Mouse (Mus musculus) erythroblast, embryonic 14.5 days (primary cell): Measurements from ENCODE around the gene Golga4. TPM values are rescaled to one million over a fixed set of nuclear protein-coding genes. Genes with fewer than 3 reads are reported as not detected.
A peak's percentile ranks its signal among the peaks of the same experiment; 100 is the strongest.

Experiments used
- H3K27me3 ChIP-seq: 2 replicates; pipeline ENCODE4 v1.6.1; 2012; ENCODE audit warnings: inconsistent platforms; ENCODE audit not compliant: control insufficient read depth
- H3K36me3 ChIP-seq: 2 replicates; pipeline ENCODE4 v1.6.1; 2012; ENCODE audit warnings: mild to moderate bottlenecking, inconsistent platforms; ENCODE audit not compliant: control insufficient read depth
- H3K4me1 ChIP-seq: 2 replicates; pipeline ENCODE4 v1.6.1; 2012; ENCODE audit warnings: inconsistent platforms; ENCODE audit not compliant: control insufficient read depth
- H3K4me3 ChIP-seq: replicated peaks from 2 replicates; pipeline ENCODE3; 2012; ENCODE audit warnings: moderate library complexity, mild to moderate bottlenecking, inconsistent platforms
- H3K9me3 ChIP-seq: 2 replicates; pipeline ENCODE4 v1.6.1; 2012; ENCODE audit warnings: low read length, inconsistent platforms, mixed read lengths; ENCODE audit not compliant: control insufficient read depth
- GATA1 ChIP-seq: IDR thresholded peaks from 2 replicates; pipeline ENCODE4 v1.6.1; 2012; ENCODE audit warnings: low read length, inconsistent platforms, mixed read lengths
- TAL1 ChIP-seq: IDR thresholded peaks from 3 replicates; pipeline ENCODE4 v1.6.1; 2012; ENCODE audit warnings: low read length, inconsistent platforms, mixed read lengths
- polyA plus RNA-seq: library from polyadenylated mRNA; stranded (reverse); fragments of >175 nt; gene quantifications from 2 replicates; pipeline ENCODE4 v1.2.3, GENCODE M21; 2012

Golga4 gene
- polyA plus RNA-seq, 1 experiment = 0.88 TPM

DNA sequence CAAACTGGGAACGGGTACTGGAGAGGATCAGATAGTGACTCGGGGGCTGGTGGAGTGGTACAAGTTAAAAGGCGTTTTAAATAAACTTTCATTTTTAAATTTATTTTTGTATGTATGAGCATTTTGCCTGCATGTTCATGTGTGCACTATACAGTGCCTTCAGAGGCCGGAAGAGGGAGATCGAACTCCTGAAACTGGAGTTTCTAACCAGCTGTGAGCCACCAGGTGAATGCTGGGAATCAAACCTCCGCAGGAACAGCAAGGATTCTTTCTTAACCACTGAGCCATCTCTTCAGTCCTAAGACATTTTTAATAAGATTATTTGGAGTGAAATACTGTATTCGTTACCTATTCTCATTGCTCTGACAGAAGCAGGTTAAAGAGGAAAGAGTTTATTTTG is 8.0 kb upstream of the Golga4 start:
- Histone ChIP-seq H3K4me1 (peaks cover 18% of the 10 kb centered on the region), H3K9me3 (peaks cover 3% of the 10 kb centered on the region; the same call in 1 of the 2 replicates), H3K36me3 (no peaks in the 10 kb centered on the region), H3K27me3 (peaks cover 4% of the 10 kb centered on the region), H3K4me3 (no peak overlapping the region)
- TF ChIP-seq TAL1 = no peak
- no peak for TF ChIP-seq GATA1

DNA sequence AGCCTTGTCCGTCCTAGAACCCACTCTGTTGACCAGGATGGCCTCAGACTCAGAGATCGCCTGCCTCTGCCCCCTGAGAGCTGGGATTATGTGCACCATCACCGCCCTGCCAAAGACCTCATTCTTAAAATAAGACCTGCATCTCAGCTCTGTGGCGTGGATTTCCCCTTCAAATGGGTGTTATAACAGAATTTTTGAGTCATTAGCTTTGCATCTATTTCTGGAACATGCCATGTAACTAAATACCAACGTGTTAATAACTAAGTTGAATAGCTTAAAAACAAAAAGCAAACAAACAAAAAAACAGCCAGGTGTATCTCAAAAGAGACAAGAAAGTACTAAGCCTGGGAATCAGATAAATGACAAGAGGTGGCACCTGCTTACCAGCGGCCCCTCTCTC is 5.1 kb upstream of the Golga4 start:
- TF ChIP-seq TAL1 (no peak), GATA1 (no peak)
- Histone ChIP-seq H3K36me3 (no peaks in the 10 kb centered on the region), H3K27me3 (peaks cover 4% of the 10 kb centered on the region), H3K9me3 (no peaks in the 10 kb centered on the region), H3K4me3 (no peak overlapping the region), H3K4me1 (peaks cover 19% of the 10 kb centered on the region)

DNA sequence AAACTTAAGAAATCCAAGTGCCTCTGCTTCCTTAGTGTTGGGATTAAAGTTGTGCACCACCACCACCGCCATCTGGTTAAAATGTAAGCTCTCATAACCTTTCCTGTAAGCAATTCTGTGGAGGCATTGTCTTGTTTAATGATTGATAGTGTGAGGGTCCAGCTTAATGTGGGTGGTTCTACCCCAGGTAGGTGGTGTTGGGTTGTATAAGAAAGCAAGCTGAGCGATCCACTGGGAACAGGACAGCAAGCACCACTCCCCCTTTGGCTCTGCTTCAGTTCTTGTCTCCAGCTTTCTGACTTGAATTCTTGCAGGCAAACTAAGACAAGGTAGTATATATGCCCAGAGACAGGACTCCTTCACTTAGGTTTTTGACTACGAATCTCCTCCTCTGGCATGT is 1.4 kb upstream of the Golga4 start:
- no peak for TF ChIP-seq GATA1
- no peak for TF ChIP-seq TAL1
- Histone ChIP-seq H3K27me3 (no peaks in the 10 kb centered on the region), H3K9me3 (no peaks in the 10 kb centered on the region), H3K4me3 (no peak overlapping the region), H3K36me3 (no peaks in the 10 kb centered on the region), H3K4me1 (peaks cover 28% of the 10 kb centered on the region)

DNA sequence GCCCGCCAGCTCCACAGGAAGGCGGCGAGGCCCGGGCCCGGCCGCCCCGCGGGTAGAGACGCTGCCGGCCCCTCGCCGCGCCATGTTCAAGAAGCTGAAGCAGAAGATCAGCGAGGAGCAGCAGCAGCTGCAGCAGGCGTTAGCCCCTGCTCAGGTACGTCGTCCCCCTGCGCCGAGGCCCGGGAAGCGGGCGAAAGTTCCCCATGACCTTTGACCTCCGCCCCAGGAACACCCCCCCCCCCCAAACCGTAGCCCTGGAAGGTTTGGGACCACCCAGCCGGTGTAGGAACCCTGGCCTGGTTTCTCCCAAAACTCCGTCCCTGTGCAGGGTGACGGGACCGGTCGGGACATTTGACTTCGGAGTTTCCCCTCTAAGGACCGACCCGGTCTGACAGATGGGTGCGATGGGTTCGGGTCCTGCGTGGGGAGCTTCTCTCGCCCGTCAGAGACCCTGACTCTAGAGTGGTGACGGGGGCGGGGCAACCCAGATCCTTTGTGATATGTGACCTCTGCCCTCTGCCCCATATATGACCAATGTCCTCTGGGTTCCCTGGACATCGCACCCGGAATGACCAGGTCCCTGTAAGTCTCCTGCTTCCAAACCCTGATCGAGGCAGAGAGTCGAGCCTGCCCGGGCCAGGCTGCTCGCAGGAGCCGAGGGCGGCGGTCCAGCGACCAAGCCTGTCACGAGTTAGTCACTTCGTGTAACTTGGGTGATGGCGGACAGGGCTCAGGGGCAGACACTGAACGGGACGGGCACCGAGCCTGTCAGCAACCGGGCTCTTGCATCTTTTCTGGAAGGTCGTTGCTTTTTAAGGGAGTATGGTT is 551 bp downstream of the Golga4 start:
- H3K9me3 ChIP-seq = no peaks in the 10 kb centered on the region
- TF ChIP-seq GATA1 (no peak), TAL1 (no peak)
- peak overlapping the region; percentile 92 for H3K4me3 ChIP-seq
- H3K36me3 ChIP-seq = peaks cover 11% of the 10 kb centered on the region
- no peaks in the 10 kb centered on the region for H3K27me3 ChIP-seq
- peaks cover 38% of the 10 kb centered on the region for H3K4me1 ChIP-seq

DNA sequence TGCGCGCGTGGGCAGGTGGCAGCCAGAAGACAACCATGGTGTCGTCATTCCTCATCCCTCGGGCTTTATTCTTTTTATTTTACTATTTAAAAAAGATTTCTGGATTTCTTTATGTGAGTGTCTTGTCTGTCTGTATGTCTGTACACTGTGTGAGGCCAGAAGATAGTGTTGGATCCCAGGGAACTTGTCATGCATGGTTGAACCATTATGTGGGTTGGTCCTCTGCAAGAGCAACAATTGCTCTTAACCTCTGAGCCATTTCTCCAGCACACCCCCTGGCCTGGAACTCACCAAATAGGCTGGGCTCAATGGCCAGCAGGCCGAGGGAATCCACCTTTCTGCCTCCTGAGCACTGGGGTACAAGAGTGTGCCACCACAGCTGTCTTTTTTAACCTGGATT is 1.5 kb downstream of the Golga4 start:
- peaks cover 47% of the 10 kb centered on the region for H3K4me1 ChIP-seq
- no peak for TF ChIP-seq TAL1
- no peak for TF ChIP-seq GATA1

DNA sequence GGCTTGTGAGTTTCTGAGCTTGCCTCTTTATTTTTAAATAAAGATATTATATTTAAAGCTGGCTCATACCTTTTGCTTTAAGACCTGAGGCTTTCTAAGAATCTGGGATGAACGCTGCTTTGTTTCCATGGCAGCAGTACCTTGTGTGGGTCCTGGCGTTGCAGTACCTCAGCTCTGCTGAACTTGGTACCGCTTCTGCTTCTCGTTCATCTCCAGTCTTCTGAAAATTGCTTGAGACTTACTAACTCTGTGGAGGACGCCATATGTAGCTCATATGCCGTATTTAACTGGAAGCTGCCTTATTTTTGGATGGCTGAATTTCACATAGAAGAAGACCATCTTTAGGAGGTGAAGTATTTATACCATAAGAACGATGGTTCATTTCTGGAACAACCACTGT is 2.5 kb downstream of the Golga4 start:
- no peaks in the 10 kb centered on the region for H3K27me3 ChIP-seq
- H3K9me3 ChIP-seq = no peaks in the 10 kb centered on the region
- peaks cover 54% of the 10 kb centered on the region for H3K4me1 ChIP-seq
- TF ChIP-seq GATA1 (no peak), TAL1 (no peak)
- H3K36me3 ChIP-seq = peaks cover 17% of the 10 kb centered on the region
- no peak overlapping the region for H3K4me3 ChIP-seq

More for the DNA sequence above, 1.5 kb downstream of the Golga4 start:
- Histone ChIP-seq H3K4me3 (peak overlapping the region; percentile 92), H3K36me3 (peaks cover 13% of the 10 kb centered on the region), H3K9me3 (no peaks in the 10 kb centered on the region), H3K27me3 (no peaks in the 10 kb centered on the region)

DNA sequence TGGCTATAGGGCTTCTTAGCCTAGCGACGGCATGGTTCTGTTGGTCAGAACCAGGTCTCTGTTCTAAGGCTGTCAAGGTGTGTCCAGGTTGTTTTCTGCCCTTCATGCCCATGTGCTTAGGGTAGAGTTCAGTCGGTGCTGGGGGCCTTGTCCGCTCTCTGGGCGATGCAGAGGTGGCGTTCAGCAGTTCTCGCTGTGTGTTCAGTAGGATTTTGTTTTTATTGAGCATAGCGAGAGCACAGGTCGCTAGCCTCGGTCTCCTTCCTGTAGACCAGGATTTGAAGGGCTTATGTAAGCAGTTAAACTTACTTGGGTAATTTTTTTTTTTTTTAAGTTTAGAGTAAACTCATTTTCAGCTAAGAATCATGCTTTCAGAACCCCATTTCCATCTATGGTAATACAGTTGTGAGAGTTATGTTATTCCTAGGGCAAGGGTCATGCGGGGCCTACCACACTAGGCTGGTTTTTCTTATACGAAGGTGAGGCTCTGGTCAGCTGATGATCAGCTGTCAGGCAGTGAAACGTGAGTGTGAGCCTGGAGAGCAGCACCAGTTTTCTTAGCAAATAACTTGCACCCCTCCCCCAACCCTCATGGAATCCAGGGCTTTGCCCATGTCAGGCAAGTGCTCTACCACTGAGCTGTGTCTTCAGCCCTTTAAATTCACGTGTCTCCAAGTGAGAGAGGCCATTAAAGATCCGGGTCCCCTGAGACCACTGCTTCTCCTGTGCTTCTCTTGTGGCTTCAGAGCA is 5.0 kb downstream of the Golga4 start:
- peaks cover 34% of the 10 kb centered on the region for H3K36me3 ChIP-seq
- peaks cover 51% of the 10 kb centered on the region for H3K4me1 ChIP-seq
- no peak overlapping the region for H3K4me3 ChIP-seq
- no peaks in the 10 kb centered on the region for H3K9me3 ChIP-seq
- TF ChIP-seq GATA1 = no peak
- TF ChIP-seq TAL1 = no peak
- no peaks in the 10 kb centered on the region for H3K27me3 ChIP-seq

DNA sequence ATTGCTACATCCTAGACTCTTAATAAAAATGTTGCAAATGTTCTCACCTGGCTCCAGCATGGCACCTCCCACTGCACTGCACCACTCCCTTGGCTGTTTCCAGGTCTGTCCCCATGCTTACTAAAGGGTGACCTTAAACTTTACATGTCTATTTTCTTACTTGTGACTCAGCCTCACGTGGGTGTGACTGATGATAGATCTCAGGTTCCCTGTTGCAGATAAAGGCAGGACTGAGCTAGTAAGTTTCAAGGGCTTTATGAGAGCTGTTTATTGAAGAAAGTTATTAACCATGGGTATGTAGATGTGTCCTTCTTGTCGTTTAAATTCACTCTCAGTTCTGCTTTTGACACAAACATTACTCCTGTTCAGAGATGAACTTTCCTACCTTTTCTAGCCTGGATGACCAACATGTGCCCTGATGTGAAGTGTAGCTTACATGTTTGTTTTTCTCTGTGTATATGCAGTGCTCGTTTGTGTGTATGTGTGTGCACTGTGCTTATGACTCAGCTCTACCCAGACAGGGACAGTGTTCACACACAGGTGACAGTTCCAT is 6.7 kb downstream of the Golga4 start:
- H3K9me3 ChIP-seq = no peaks in the 10 kb centered on the region
- no peaks in the 10 kb centered on the region for H3K27me3 ChIP-seq
- no peak for TF ChIP-seq TAL1
- TF ChIP-seq GATA1 = no peak
- peaks cover 41% of the 10 kb centered on the region for H3K4me1 ChIP-seq
- no peak overlapping the region for H3K4me3 ChIP-seq
- peaks cover 40% of the 10 kb centered on the region for H3K36me3 ChIP-seq

DNA sequence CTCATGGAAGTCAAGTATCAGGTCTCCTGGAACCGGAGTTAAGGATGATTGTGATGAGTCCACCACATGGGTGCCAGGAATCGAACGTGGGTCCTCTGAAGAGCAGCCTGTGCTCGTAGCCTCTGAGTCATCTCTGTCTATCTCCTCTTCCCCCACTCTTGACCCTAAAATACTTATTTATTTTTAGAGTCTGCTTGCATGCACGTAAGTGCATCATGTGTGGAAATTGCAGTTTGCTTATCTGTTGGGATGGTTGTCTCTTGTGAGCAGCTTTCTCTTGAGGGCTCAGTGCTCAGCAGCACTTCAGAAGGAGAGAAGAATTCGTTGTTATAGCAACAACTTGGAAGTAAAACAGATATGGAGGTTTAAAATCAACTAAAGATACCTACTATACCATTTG is 9.4 kb downstream of the Golga4 start:
- peaks cover 36% of the 10 kb centered on the region for H3K4me1 ChIP-seq
- TF ChIP-seq GATA1 (no peak), TAL1 (no peak)
- no peaks in the 10 kb centered on the region for H3K27me3 ChIP-seq
- H3K9me3 ChIP-seq = no peaks in the 10 kb centered on the region
- no peak overlapping the region for H3K4me3 ChIP-seq
- H3K36me3 ChIP-seq = peaks cover 42% of the 10 kb centered on the region
